Mouse (Mus musculus) olfactory bulb, adult 2 months (tissue): ENCODE measurements around the gene Cdkl2. TPM values are rescaled to one million over a fixed set of nuclear protein-coding genes. Genes with fewer than 3 reads are reported as not detected.

Source experiments
- H3K27ac ChIP-seq: fragments of 200-500 bp; 2 replicates; pipeline ENCODE4 v1.5.1; 2012; ENCODE audit warnings: low read depth, low read length; ENCODE audit not compliant: insufficient read depth
- H3K4me1 ChIP-seq: fragments of 200-500 bp; 2 replicates; pipeline ENCODE4 v1.6.1; 2012; ENCODE audit warnings: low read length; ENCODE audit not compliant: control insufficient read depth, insufficient read depth
- H3K4me3 ChIP-seq: fragments of 200-500 bp; 2 replicates; pipeline ENCODE4 v1.5.1; 2012; ENCODE audit warnings: mild to moderate bottlenecking, low read depth, low read length, moderate library complexity; ENCODE audit not compliant: insufficient read depth
- CTCF ChIP-seq: fragments of 200-500 bp; IDR thresholded peaks from 2 replicates; pipeline ENCODE4 v1.5.1; 2012; ENCODE audit warnings: low read depth, mild to moderate bottlenecking, low read length, moderate library complexity; ENCODE audit not compliant: insufficient read depth
- POLR2A ChIP-seq: fragments of 200-500 bp; IDR thresholded peaks from 2 replicates; pipeline ENCODE4 v1.6.1; 2012; ENCODE audit warnings: mild to moderate bottlenecking, low read depth, low read length, moderate library complexity; ENCODE audit not compliant: insufficient read depth
- WGBS: fragments of 180-500 bp; shearing (Covaris S2); methylation state at CpG from one replicate; pipeline ENCODE4 v1.1.7; 2018; 5-methylcytosine and 5-hydroxymethylcytosine counted together
- polyA plus RNA-seq: library from polyadenylated mRNA; stranded (reverse); fragments of >200 nt; gene quantifications from 2 replicates; pipeline ENCODE4 v1.2.4, GENCODE M21; 2012; ENCODE audit warnings: low replicate concordance; ENCODE audit not compliant: missing spikeins, insufficient read depth, insufficient read length

Cdkl2 gene
- polyA plus RNA-seq, 1 experiment: not detected

GRCm38 (mm10) chr5:92003011-92003410 lies 40.7 kb downstream of the Cdkl2 start:
- TF ChIP-seq POLR2A: no peak
- no peak for TF ChIP-seq CTCF
- Histone ChIP-seq H3K4me3 (no peak overlapping the region), H3K4me1 (no peaks in the 10 kb centered on the region), H3K27ac (no peak overlapping the region)
- WGBS: 62% methylated on average over 2 of the region's 2 CpGs

- Histone ChIP-seq H3K4me3 (no peak overlapping the region), H3K4me1 (no peaks in the 10 kb centered on the region), H3K27ac (no peak overlapping the region)
- TF ChIP-seq POLR2A (no peak), CTCF (no peak)
- WGBS: 81% methylated on average over 2 of the region's 2 CpGs
Measured at GRCm38 (mm10) chr5:92000770-92001169, 42.9 kb downstream of the Cdkl2 start.

DNA sequence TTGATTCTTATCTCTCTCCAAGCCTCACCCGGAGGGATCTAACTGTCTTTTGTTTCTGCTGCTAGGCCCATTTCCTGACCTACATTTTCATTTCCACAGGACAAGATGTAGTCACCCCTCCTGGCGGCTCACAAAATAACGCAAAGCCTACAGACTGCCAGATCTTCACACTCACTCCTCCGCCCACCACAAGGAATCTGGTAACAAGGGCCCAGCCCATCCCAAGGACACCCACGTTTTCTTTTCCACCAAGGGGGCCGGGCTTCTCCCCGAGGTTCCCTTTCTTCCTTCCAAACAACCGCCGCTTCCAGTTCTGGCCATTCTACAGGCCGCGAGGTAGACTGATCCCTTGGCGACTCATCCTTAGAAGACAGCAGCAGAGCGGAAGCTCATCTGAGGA lies 49.1 kb downstream of the Cdkl2 start:
- 0 out of 2 replicates have a peak, but pooled peaks cover 2% of the 10 kb centered on the region for H3K4me1 ChIP-seq
- H3K4me3 ChIP-seq: 0 out of 2 replicates have a peak overlapping the region, but pooled peaks have one; percentile 2
- 32% methylated on average over 13 of the region's 13 CpGs for WGBS
- no peak overlapping the region for H3K27ac ChIP-seq
- TF ChIP-seq POLR2A (no peak), CTCF (no peak)

GRCm38 (mm10) chr5:91993061-91993460 lies 50.6 kb downstream of the Cdkl2 start:
- TF ChIP-seq CTCF: no peak
- no peak for TF ChIP-seq POLR2A
- 94% methylated on average over 2 of the region's 2 CpGs for WGBS
- H3K27ac ChIP-seq: no peak overlapping the region
- no peak overlapping the region for H3K4me3 ChIP-seq
- H3K4me1 ChIP-seq: 0 out of 2 replicates have a peak, but pooled peaks cover 2% of the 10 kb centered on the region

GRCm38 (mm10) chr5:91991191-91991937 lies 52.3 kb downstream of the Cdkl2 start:
- H3K4me1 ChIP-seq: 0 out of 2 replicates have a peak, but pooled peaks cover 2% of the 10 kb centered on the region
- WGBS: 90% methylated on average over 6 of the region's 6 CpGs
- no peak overlapping the region for H3K4me3 ChIP-seq
- H3K27ac ChIP-seq: no peak overlapping the region
- TF ChIP-seq POLR2A: no peak
- TF ChIP-seq CTCF: no peak

- no peak overlapping the region for H3K4me3 ChIP-seq
- no peaks in the 10 kb centered on the region for H3K4me1 ChIP-seq
- 87% methylated on average over 9 of the region's 9 CpGs for WGBS
- H3K27ac ChIP-seq: no peak overlapping the region
- TF ChIP-seq POLR2A: no peak
- no peak for TF ChIP-seq CTCF
Measured at GRCm38 (mm10) chr5:91989261-91989660, 54.4 kb downstream of the Cdkl2 start.

- no peak overlapping the region for H3K27ac ChIP-seq
- WGBS: 75% methylated on average over 2 of the region's 2 CpGs
- TF ChIP-seq CTCF (no peak), POLR2A (no peak)
- no peaks in the 10 kb centered on the region for H3K4me1 ChIP-seq
- H3K4me3 ChIP-seq: no peak overlapping the region
Measured at GRCm38 (mm10) chr5:91987799-91988198, 55.9 kb downstream of the Cdkl2 start.

GRCm38 (mm10) chr5:91987236-91987635 lies 56.4 kb downstream of the Cdkl2 start, which contains the start of gene Odaph:
TSS of gene Odaph (plus strand) at chr5:91987475.
- Histone ChIP-seq H3K4me3 (no peak within 1 kb of the TSS), H3K4me1 (no peaks in the 10 kb centered on the region), H3K27ac (no peak within 1 kb of the TSS)
- TF ChIP-seq POLR2A (no peak), CTCF (no peak)
- WGBS: 72% methylated on average over 4 of the region's 4 CpGs

DNA sequence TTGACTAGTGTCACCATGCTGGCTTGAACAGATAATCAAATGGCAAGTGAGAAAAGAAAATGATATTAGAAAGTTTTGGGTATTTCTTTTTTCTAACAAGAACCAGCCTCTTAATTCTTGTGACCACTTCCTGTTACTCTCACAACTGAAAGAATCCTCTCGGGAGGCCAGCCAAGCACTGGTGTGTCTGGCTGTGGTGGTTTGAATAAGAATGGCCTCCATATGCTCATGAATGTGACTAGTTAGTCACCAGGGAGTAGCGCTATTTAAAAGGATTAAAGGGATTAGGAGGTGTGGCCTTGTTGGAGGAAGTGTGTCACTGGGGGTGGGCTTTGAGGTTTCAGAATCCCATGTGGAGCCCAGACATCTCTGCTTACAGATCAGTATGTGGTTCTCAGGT lies 58.0 kb downstream of the Cdkl2 start:
- H3K27ac ChIP-seq: no peak overlapping the region
- TF ChIP-seq POLR2A (no peak), CTCF (no peak)
- no peaks in the 10 kb centered on the region for H3K4me1 ChIP-seq
- WGBS: 44% methylated on average over 2 of the region's 2 CpGs
- H3K4me3 ChIP-seq: no peak overlapping the region
